Mouse (Mus musculus): ENCODE results near the gene Evx2. TPM values are rescaled to one million over a fixed set of nuclear protein-coding genes. Genes with fewer than 3 reads are reported as not detected.

Evx2 gene
- total and polyA plus RNA-seq, 2 experiments from 2014 or later, result not detected

GRCm38 (mm10) chr2:74681594-74682531, 22.5 kb upstream of the Evx2 start:
- Histone ChIP-seq H3K27ac (ENCODE audit: low read depth) (no peak overlapping the region), H3K4me1 (ENCODE audit: control insufficient read depth, insufficient read depth) (peaks cover 9% of the 10 kb centered on the region; the same call in 1 of the 2 replicates), H3K4me2 (ENCODE audit: low read depth, low read length) (peak overlapping the region; percentile 33), H3K9me3 (replicated peaks; ENCODE audit: control insufficient read depth, low read length) (no peaks in the 10 kb centered on the region), H3K4me3 (ENCODE audit: low read depth, low read length) (peak overlapping the region; percentile 36), H3K36me3 (replicated peaks; ENCODE audit: control insufficient read depth, insufficient read depth, low read length) (no peaks in the 10 kb centered on the region), H3K9ac (replicated peaks; ENCODE audit: low read depth, low read length) (no peak overlapping the region), H3K27me3 (ENCODE audit: control insufficient read depth, insufficient read depth, low read length) (peaks cover 99% of the 10 kb centered on the region)
- DNase-seq (ENCODE audit: low spot score), result no peak
- ATAC-seq (ENCODE audit: insufficient read depth, low read depth), result no peak
- TF ChIP-seq CTCF (IDR thresholded peaks at IDR 0.05; ENCODE audit: low read depth) (no peak), EP300 (IDR thresholded peaks at IDR 0.05; ENCODE audit: low read depth) (no peak)
- under 1% methylated on average over 78 of the region's 78 CpGs for WGBS

GRCm38 (mm10) chr2:74680561-74681398, 21.4 kb upstream of the Evx2 start:
- Histone ChIP-seq H3K27me3 (ENCODE audit: control insufficient read depth, insufficient read depth, low read length) (peaks cover 100% of the 10 kb centered on the region), H3K27ac (ENCODE audit: low read depth) (no peak overlapping the region), H3K9ac (replicated peaks; ENCODE audit: low read depth, low read length) (no peak overlapping the region), H3K9me3 (replicated peaks; ENCODE audit: control insufficient read depth, low read length) (no peaks in the 10 kb centered on the region), H3K4me3 (ENCODE audit: low read depth, low read length) (no peak overlapping the region), H3K4me1 (ENCODE audit: control insufficient read depth, insufficient read depth) (peaks cover 9% of the 10 kb centered on the region; the same call in 1 of the 2 replicates), H3K4me2 (ENCODE audit: low read depth, low read length) (no peak overlapping the region), H3K36me3 (replicated peaks; ENCODE audit: control insufficient read depth, insufficient read depth, low read length) (no peaks in the 10 kb centered on the region)
- ATAC-seq (ENCODE audit: insufficient read depth, low read depth) (no peak), DNase-seq (ENCODE audit: low spot score) (no peak)
- 3% methylated on average over 21 of the region's 21 CpGs for WGBS
- TF ChIP-seq CTCF (IDR thresholded peaks at IDR 0.05; ENCODE audit: low read depth) (no peak), EP300 (IDR thresholded peaks at IDR 0.05; ENCODE audit: low read depth) (no peak)

- Histone ChIP-seq H3K9ac (replicated peaks; ENCODE audit: low read depth, low read length) (no peak overlapping the region), H3K4me3 (ENCODE audit: low read depth, low read length) (peak overlapping the region; percentile 12; the same call in 1 of the 2 replicates), H3K27me3 (ENCODE audit: control insufficient read depth, insufficient read depth, low read length) (peaks cover 100% of the 10 kb centered on the region), H3K9me3 (replicated peaks; ENCODE audit: control insufficient read depth, low read length) (no peaks in the 10 kb centered on the region), H3K4me2 (ENCODE audit: low read depth, low read length) (no peak overlapping the region), H3K36me3 (replicated peaks; ENCODE audit: control insufficient read depth, insufficient read depth, low read length) (no peaks in the 10 kb centered on the region), H3K27ac (ENCODE audit: low read depth) (no peak overlapping the region), H3K4me1 (ENCODE audit: control insufficient read depth, insufficient read depth) (peaks cover 9% of the 10 kb centered on the region; the same call in 1 of the 2 replicates)
- ATAC-seq (ENCODE audit: insufficient read depth, low read depth), result no peak
- WGBS, result under 1% methylated on average over 23 of the region's 23 CpGs
- no peak for DNase-seq (ENCODE audit: low spot score)
- TF ChIP-seq CTCF (IDR thresholded peaks at IDR 0.05; ENCODE audit: low read depth) (no peak), EP300 (IDR thresholded peaks at IDR 0.05; ENCODE audit: low read depth) (no peak)
Observed at GRCm38 (mm10) chr2:74679980-74680379, 20.6 kb upstream of the Evx2 start.

GRCm38 (mm10) chr2:74679596-74679971, 20.2 kb upstream of the Evx2 start:
- Histone ChIP-seq H3K9ac (replicated peaks; ENCODE audit: low read depth, low read length) (no peak overlapping the region), H3K9me3 (replicated peaks; ENCODE audit: control insufficient read depth, low read length) (no peaks in the 10 kb centered on the region), H3K27me3 (ENCODE audit: control insufficient read depth, insufficient read depth, low read length) (peaks cover 100% of the 10 kb centered on the region), H3K4me2 (ENCODE audit: low read depth, low read length) (no peak overlapping the region), H3K4me1 (ENCODE audit: control insufficient read depth, insufficient read depth) (peaks cover 9% of the 10 kb centered on the region; the same call in 1 of the 2 replicates), H3K27ac (ENCODE audit: low read depth) (no peak overlapping the region), H3K36me3 (replicated peaks; ENCODE audit: control insufficient read depth, insufficient read depth, low read length) (no peaks in the 10 kb centered on the region), H3K4me3 (ENCODE audit: low read depth, low read length) (peak overlapping the region; percentile 12; the same call in 1 of the 2 replicates)
- WGBS, result 2% methylated on average over 26 of the region's 26 CpGs
- DNase-seq (ENCODE audit: low spot score) (no peak), ATAC-seq (ENCODE audit: insufficient read depth, low read depth) (no peak)
- no peak for TF ChIP-seq EP300 (IDR thresholded peaks at IDR 0.05; ENCODE audit: low read depth)
- TF ChIP-seq CTCF (IDR thresholded peaks at IDR 0.05; ENCODE audit: low read depth), result no peak

DNA sequence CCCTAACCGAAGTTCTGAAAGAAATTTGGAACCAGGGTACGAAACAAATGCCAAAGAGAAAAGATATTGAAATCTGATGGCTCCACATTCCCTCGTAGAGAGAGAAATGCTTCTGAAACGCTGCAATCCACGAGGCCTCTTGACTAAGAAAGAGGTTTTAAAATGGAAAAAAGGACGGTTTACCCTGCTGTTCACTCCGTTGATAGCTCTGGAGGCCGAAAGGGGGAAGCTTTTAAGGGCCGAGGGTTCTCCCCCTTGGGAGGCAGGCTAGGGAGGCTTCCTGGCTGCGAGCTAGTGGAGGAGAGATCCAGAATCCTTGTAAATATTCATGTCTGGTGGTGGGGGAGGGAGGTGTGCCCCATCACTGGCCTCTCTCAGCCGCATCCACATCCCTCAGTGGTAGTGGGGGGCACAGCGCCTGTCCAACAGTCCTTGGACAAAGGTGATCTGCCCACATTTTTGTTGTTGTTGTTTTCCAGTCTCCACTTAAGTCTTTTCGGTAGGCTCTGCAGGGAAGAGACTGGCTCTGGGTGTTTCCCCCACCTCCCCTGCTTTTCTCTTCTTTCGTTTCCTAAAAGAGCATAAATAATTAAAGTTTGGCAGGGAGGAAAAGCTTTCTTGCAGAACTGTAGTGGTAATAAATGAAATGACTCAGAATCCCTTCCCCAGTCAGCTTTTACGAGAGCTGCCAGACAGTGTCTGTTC, 19.7 kb upstream of the Evx2 start, which contains the start of gene Hoxd11:
Gene Hoxd11 (plus strand): TSS at position 667 of the 705 bp plus-strand sequence.
- H3K27ac ChIP-seq (ENCODE audit: low read depth), result no peak within 1 kb of the TSS
- no peak within 1 kb of the TSS for H3K9ac ChIP-seq (replicated peaks; ENCODE audit: low read depth, low read length)
- 2% methylated on average over 15 of the region's 15 CpGs for WGBS
- no peak for ATAC-seq (ENCODE audit: insufficient read depth, low read depth)
- peak within 1 kb of the TSS; percentile 12; the same call in 1 of the 2 replicates for H3K4me3 ChIP-seq (ENCODE audit: low read depth, low read length)
- H3K36me3 ChIP-seq (replicated peaks; ENCODE audit: control insufficient read depth, insufficient read depth, low read length), result no peaks in the 10 kb centered on the region
- no peak within 1 kb of the TSS for H3K4me2 ChIP-seq (ENCODE audit: low read depth, low read length)
- peaks cover 100% of the 10 kb centered on the region for H3K27me3 ChIP-seq (ENCODE audit: control insufficient read depth, insufficient read depth, low read length)
- peaks cover 9% of the 10 kb centered on the region; the same call in 1 of the 2 replicates for H3K4me1 ChIP-seq (ENCODE audit: control insufficient read depth, insufficient read depth)
- no peak for DNase-seq (ENCODE audit: low spot score)
- no peak for TF ChIP-seq CTCF (IDR thresholded peaks at IDR 0.05; ENCODE audit: low read depth)
- no peak for TF ChIP-seq EP300 (IDR thresholded peaks at IDR 0.05; ENCODE audit: low read depth)
- H3K9me3 ChIP-seq (replicated peaks; ENCODE audit: control insufficient read depth, low read length), result no peaks in the 10 kb centered on the region
